Mouse (Mus musculus) c-Kit-positive CD71-positive TER-119-positive erythroid progenitor cells, embryonic 14.5 days (primary cell): ENCODE measurements around the gene Rps27l.

Source experiments
- DNase-seq: peaks from one replicate; pipeline ENCODE4 v3.0.0-alpha.2; 2013; ENCODE audit warnings: low spot score

Rps27l gene

GRCm38 (mm10) chr9:66920488-66921279, 25.2 kb upstream of the Rps27l start:
- DNase-seq = no peak

DNA sequence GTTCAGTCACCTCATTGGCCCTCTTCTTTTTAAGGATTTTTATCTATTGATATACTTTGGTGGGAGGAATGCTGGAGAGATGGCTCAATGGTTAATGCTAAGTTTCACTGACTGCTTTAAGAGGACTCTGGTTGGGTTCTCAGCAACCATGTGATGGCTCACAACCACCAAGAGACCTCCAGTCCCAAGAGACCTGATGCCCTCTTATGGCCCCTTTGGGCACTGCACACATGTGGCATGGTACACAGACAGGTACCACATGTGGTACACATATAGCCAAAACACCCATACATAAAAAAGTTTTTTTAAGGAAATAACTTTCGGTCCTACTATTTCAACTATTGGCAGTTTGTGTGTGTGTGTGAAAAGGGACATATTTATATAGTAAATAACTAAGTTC, 23.8 kb upstream of the Rps27l start:
- DNase-seq = no peak

DNA sequence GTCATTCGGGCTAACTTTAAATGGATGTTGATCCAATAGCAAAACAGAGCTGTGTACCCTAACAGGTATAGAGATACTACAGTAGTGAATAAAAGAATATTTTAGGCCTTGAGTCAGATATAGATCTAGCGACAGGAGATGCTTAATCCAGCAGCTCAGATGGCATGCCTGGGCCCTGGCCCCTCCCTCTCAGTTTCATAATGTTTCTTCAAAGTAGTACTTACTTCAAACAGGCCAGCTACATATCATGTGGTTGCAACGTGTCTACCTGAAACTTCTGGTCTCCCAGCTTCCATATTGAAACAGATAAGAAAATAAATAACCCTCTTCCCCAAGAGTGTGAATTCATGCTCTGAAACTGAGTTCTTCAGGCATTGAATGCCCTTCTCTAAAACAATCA, 20.0 kb upstream of the Rps27l start:
- DNase-seq = no peak

DNA sequence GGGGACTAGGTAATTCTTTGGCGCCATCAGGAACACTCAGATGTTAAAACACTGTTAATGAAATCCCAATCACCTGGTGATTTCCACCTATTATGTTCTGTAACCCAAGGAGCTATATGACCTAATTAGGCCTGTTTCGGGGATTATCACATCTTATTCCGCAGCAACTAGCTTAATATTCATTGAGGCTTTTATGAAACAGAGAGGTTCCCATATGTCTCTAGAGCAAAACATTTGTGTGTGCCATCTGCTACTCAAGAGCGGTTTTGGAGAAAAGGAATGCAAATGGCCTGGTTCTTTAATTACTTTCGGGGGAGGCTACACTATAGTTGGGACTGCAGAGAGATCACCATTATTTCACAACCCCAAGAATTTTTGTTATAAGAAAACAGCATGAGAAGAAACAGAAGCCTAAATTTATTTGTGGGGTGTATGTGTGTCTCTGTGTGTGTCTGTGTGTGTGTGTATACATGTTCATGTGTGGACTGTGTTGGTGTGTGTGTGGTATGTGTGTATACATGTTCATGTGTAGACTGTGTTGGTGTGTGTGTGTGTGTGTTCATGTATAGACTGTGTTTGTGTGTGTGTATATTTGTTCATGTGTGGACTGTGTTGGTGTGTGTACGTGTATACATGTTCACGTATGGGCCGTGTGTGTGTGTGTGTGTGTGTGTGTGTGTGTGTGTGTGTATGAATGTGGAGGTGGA, 18.0 kb upstream of the Rps27l start:
- no peak for DNase-seq

- DNase-seq = no peak
Measured at GRCm38 (mm10) chr9:66930351-66930750, 15.5 kb upstream of the Rps27l start.

DNA sequence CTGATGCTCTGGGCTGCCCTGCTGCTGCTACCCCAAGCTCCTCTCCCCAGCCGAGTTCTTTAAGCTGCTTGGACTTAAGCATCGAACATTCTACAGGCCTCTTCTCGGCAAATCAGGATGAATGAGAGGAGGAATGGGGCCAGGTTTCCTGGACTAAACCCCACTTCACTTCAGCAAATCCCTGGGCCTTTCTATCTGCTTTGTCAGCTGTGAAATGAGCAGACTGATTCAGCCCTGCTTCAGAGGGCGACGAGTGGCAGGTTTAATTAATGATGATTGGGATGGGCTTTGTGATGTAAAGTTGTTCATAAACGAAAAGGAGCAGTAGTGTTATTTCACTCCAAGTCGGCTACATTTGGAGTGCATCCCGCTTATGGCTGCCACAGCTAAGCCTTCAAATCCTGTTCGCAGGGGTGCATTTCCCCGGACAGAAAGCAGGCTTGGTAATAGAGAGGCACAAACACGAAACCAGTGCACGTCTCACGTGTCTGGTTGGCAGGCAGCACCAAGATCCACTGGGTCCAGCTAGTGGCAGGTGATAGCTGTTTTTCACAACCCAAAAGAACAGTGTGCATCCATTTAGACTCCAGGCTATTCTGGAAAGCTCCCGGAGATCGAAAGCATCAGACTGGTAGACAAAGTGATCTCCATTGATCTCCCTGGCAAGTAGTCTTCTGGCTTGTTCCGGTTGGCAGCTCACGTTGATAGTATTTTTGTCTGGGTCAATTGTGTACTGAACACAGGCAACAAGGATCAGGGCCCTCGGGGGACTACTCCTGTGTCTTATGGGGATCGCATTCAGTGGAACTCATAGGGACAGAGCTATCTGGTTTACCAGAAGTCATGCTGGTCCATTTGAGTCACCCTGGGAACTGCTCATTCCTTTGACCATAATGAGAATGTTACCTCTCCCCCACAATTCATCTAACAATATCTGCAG, 11.7 kb upstream of the Rps27l start:
- no peak for DNase-seq

GRCm38 (mm10) chr9:66937507-66937906, 8.4 kb upstream of the Rps27l start:
- DNase-seq = no peak

DNA sequence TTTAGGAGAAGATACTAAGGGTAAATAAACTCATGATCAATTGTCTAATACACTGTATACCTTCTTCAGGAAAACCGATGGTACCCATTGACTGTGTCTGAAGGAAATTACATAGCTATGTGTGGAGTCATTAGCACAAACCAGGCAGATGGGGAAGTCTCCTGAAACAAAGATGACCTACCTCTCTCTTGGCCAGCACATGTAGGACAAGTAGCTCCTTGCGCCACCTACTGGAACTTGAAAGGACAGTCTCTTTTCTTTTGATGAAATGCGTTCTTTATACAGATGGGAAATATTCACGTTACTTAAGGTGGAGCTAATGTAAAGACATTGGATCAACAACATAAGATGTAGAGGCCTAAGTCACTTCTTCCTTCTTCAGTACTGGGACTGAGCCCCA, 7.0 kb upstream of the Rps27l start:
- DNase-seq = peak; percentile 72

GRCm38 (mm10) chr9:66945161-66945560, 725 bp upstream of the Rps27l start:
- DNase-seq = no peak

DNA sequence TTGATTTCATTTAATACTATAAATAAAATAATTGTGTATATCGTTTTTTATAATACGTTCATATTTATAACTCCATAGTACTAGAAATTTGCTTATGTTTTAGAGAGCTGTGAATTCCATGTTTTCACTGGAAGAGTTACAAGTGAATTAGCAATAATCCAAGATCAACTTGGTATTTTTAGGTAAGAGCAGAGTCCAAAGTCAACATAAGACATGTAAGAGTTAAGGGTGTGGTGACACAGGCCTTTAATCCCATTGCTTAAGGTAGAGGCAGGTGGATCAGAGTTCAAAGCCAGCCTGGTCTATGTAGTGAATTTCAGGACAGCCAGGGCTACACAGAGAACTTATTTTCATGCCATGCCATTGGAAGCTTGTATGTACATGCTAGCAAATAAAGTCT, 2.6 kb downstream of the Rps27l start:
- DNase-seq = no peak

GRCm38 (mm10) chr9:66952321-66952720, 6.4 kb downstream of the Rps27l start:
- DNase-seq = no peak

DNA sequence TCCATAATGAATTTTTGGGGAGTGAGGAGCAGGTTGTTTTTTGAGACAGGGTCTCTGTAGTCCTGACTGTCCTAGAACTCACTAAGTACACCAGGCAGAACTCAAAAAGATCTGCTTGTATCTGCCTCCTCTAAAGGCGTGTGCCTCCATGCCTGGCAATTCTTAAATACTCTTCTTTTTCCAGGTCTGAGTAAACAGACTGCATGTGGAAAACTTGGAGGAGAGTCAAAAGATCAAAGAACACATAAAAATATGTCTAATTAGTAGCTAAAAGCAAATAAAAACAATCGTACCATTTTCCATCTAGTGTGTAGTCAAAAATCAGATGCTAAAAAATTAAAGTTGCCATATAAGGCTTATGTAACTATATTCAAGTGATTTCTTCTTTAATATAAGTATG, 7.0 kb downstream of the Rps27l start:
- DNase-seq = no peak

GRCm38 (mm10) chr9:66957451-66957850, 11.6 kb downstream of the Rps27l start:
- no peak for DNase-seq

DNA sequence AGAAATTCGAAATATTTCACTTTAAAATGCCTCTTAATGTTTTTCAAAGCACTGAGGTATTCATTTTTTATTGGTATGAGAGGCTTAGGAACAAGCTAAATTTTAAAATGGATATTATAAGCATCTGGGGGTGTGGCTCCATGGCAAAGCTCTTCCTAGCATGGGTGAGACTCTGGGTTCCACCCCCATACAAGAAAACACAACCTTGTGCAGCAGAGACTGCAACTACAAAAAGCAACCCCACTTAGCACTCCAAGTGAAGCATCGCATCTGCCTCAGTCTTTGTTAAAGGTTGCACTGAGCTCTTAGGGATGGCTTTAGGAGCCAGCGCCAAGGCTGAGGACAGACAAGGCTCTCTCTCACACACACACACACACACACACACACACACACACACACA, 15.6 kb downstream of the Rps27l start:
- no peak for DNase-seq

- no peak for DNase-seq
Measured at GRCm38 (mm10) chr9:66967492-66967891, 21.6 kb downstream of the Rps27l start.

- no peak for DNase-seq
Measured at GRCm38 (mm10) chr9:66971116-66971515, 25.2 kb downstream of the Rps27l start.

DNA sequence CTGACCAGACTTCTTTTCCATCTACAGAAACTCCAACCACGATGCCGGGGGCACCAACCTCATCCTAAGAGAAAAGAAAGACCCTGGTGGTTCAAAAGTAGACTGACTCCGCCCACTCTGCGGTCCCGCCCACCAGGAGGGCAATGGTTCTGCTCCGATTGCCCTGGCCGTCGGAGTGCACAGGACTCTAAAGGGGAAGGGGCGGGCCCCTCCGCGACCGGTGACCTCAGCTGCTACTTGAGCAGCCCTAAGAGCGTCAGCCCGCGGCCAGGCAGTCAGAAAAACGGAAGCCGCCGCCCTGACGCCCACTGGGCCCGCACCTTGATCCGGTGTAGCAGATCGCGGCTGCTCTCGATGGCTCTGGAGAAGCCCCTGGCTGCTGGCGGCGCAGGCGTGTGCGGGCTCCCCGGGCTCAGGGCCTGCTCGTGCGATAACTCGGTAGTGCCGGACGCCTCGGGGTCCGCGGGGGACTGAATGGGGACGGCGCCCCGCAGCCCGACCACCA, 28.9 kb downstream of the Rps27l start:
- DNase-seq = peak; percentile 65

- peak; percentile 85 for DNase-seq
Measured at GRCm38 (mm10) chr9:66975239-66975645, 29.4 kb downstream of the Rps27l start, which contains the start of gene Lactb. Lactb (minus strand) TSS chr9:66975484.

DNA sequence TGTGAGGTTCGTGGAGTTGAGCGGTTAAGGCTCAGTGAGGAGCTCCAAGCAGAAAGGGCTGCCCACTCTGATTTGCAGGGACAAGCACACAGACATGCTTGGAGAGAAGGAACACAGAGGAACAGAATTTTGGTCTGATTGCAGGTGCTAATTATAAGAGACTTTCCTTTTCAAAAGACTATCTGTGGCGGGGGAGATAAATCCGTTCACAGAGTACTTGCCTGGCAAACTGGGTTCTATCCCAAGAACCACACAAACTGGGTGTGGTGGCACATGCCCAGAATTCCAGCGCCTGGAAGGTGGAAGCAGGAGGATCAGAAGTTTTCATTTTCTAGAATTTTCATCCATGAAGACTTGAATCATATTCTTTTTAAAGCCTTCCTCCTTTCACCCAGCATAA, 31.2 kb downstream of the Rps27l start:
- DNase-seq = no peak

DNA sequence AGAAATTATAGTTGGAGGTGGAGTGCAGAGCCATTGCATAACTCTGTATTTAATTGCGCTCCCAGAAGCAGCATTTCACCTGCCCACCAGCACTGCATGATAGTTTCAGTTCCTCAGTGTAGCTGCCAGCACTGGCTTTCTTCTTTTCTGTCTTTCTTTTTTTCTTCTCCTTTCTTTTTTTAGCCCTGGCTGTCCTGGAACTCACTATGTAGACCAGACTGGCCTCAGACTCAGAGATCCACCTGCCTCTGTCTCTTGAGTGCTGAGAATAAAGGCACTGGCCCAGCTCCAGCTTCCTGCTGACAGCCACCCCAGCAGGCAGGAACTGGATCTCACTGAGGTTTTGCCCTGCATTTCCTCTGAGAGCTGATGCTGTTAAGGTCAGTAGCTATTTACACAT, 32.1 kb downstream of the Rps27l start:
- no peak for DNase-seq

DNA sequence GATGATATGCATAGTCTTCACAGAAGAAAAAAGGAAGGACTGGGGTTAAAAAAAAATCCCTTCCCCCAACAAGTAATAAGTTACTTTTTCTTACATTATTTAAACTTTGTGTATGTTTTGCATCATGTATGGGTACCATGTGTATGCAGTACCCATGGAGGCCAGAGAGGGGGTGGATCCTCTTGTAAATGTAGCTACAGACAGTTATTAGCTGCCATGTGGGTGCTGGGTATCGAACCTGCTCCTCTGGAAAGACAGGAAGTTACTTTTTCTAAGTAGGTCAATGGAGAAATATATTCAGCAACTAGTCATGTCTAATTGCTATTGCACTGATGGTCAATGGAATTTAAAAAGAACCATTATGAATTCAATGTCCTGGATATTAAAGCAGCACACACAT, 32.6 kb downstream of the Rps27l start:
- no peak for DNase-seq

DNA sequence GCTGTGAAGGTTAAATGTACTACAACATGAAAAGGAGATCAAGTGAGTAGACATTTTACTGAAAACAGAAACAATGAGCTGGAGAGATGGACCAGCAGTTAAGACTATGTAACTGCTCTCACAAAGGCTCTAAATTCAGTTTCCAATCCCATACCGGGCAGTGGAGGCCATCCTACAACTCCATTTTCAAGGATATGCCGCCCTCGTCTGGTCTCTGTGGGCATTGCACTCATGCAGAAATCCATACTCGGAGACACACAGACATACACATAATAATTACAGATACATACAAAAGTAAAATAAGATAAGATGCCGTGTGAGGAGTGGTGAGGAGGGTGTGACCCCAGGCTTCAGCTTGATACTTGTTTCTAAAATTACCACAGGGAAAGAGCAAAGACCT, 34.6 kb downstream of the Rps27l start:
- DNase-seq = peak; percentile 81
